Mouse (Mus musculus) CH12.LX (cell line): ENCODE measurements around the gene Yap1.

ENCODE experiments used
- CHD2 ChIP-seq: IDR thresholded peaks from 2 replicates; pipeline ENCODE4 v1.6.1; 2011; ENCODE audit warnings: low read length, improper control_type of control experiment
- CTCF ChIP-seq, 2 experiments: IDR thresholded peaks in 1 of 2; conservative IDR thresholded peaks in 1 of 2; 2 replicates each; pipeline ENCODE4 v1.5.1; 2011 to 2012; ENCODE audit warnings: low read depth in 2 of 2, low read length in 2 of 2, improper control_type of control experiment in 1 of 2, inconsistent platforms in 1 of 2, mild to moderate bottlenecking in 1 of 2, moderate library complexity in 1 of 2
- GABPA ChIP-seq: IDR thresholded peaks from 2 replicates; pipeline ENCODE4 v1.6.1; 2012; ENCODE audit warnings: low read depth, low read length, improper control_type of control experiment, inconsistent platforms; ENCODE audit not compliant: insufficient replicate concordance
- JUND ChIP-seq: conservative IDR thresholded peaks from 2 replicates; pipeline ENCODE4 v1.6.1; 2011; ENCODE audit warnings: low read depth, low read length, improper control_type of control experiment
- MAX ChIP-seq: IDR thresholded peaks from 2 replicates; pipeline ENCODE4 v1.6.1; 2011; ENCODE audit warnings: low read length, improper control_type of control experiment
- NRF1 ChIP-seq: IDR thresholded peaks from 2 replicates; pipeline ENCODE4 v1.6.1; 2014; ENCODE audit warnings: low read depth, mild to moderate bottlenecking, inconsistent platforms, low read length, improper control_type of control experiment, moderate library complexity
- POLR2A ChIP-seq: IDR thresholded peaks from 2 replicates; pipeline ENCODE4 v1.6.1; 2011; ENCODE audit warnings: low read depth, mild to moderate bottlenecking, improper control_type of control experiment, low read length
- RAD21 ChIP-seq: IDR thresholded peaks from 2 replicates; pipeline ENCODE4 v1.6.1; 2011; ENCODE audit warnings: low read depth, mild to moderate bottlenecking, low read length, improper control_type of control experiment, moderate library complexity
- RCOR1 ChIP-seq: conservative IDR thresholded peaks from 2 replicates; pipeline ENCODE4 v1.6.1; 2012; ENCODE audit warnings: low read depth, mild to moderate bottlenecking, inconsistent platforms, low read length, improper control_type of control experiment
- SIN3A ChIP-seq: IDR thresholded peaks from 2 replicates; pipeline ENCODE4 v1.6.1; 2012; ENCODE audit warnings: low read length, improper control_type of control experiment, inconsistent platforms
- USF1 ChIP-seq: IDR thresholded peaks from 2 replicates; pipeline ENCODE4 v1.6.1; 2014; ENCODE audit warnings: low read depth, mild to moderate bottlenecking, inconsistent platforms, low read length, improper control_type of control experiment
- ZC3H11A ChIP-seq: IDR thresholded peaks from 2 replicates; pipeline ENCODE4 v1.6.1; 2012; ENCODE audit warnings: low read depth, mild to moderate bottlenecking, inconsistent platforms, low read length, improper control_type of control experiment
- ZKSCAN1 ChIP-seq: IDR thresholded peaks from 2 replicates; pipeline ENCODE4 v1.6.1; 2012; ENCODE audit warnings: low read depth, inconsistent platforms, low read length, improper control_type of control experiment, borderline replicate concordance
- ZMIZ1 ChIP-seq: IDR thresholded peaks from 2 replicates; pipeline ENCODE4 v1.6.1; 2012; ENCODE audit warnings: low read depth, mild to moderate bottlenecking, inconsistent platforms, low read length, improper control_type of control experiment

- TF ChIP-seq RAD21 (no peak), CTCF (conservative IDR thresholded peaks at IDR 0.05 in 1 of 2, IDR thresholded peaks at IDR 0.05 in 1 of 2; ENCODE audit: low read depth in 2 of 2, low read length in 2 of 2) (no peak), POLR2A (no peak), ZC3H11A (no peak), USF1 (no peak), GABPA (no peak), MAX (no peak), CHD2 (no peak), JUND (no peak), RCOR1 (no peak), ZKSCAN1 (no peak), SIN3A (no peak), NRF1 (no peak), ZMIZ1 (no peak)
These were observed 3.0 kb downstream of the Yap1 start for GRCm38 (mm10) chr9:8001352-8001751.
